Mouse (Mus musculus): ENCODE measurements around the gene Endou.

- TF ChIP-seq USF1 (IDR thresholded peaks at IDR 0.05; ENCODE audit: low read depth) (no peak), MAX (IDR thresholded peaks at IDR 0.05) (no peak), CTCF (IDR thresholded peaks at IDR 0.05; ENCODE audit: control insufficient read depth, insufficient read depth, insufficient read length) (no peak), MYOG (IDR thresholded peaks at IDR 0.05; ENCODE audit: control insufficient read depth, extremely low read depth, insufficient read length) (no peak)
These were observed 12.1 kb upstream of the Endou start for GRCm38 (mm10) chr15:97743210-97743609.
